Mouse (Mus musculus) bone marrow macrophage, adult 2 months (primary cell): ENCODE data around the gene Epn1.

ENCODE experiments used
- CTCF ChIP-seq: IDR thresholded peaks from 2 replicates; pipeline ENCODE4 v1.5.1; 2012; ENCODE audit warnings: low read depth, mild to moderate bottlenecking, low read length, moderate library complexity
- POLR2A ChIP-seq: IDR thresholded peaks from 2 replicates; pipeline ENCODE4 v1.6.1; 2012; ENCODE audit warnings: mild to moderate bottlenecking, low read depth, low read length, borderline replicate concordance

DNA sequence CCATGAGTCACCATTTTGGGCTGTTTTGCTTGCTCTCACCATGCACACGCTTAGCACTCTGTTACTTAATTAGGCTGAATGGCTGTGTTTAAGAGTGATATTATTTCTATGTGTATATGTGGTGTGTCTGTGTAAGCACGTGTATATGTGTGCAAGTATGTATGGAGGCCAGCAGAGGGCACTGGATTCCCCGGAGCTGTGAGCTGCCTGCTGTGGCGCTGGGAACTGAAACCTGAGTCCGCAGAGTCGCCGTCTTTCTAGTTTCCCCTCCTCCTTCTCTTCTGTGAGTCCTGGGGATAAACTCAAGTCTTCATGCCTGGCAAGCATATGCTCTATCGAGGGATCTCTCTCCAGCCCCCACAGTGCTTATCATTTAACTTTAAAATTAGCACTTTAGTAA, 29.3 kb downstream of the Epn1 start:
- no peak for TF ChIP-seq POLR2A
- no peak for TF ChIP-seq CTCF
